Mouse (Mus musculus) kidney, adult 2 months (tissue): Measurements from ENCODE around the gene Cfdp1.

Source experiments
- CTCF ChIP-seq: fragments of 200-500 bp; conservative IDR thresholded peaks from 2 replicates; pipeline ENCODE4 v1.5.1; 2011; ENCODE audit warnings: low read depth, mild to moderate bottlenecking, control low read depth, low read length, moderate library complexity, mixed read lengths; ENCODE audit not compliant: insufficient read depth, insufficient read length
- POLR2A ChIP-seq: fragments of 200-500 bp; IDR thresholded peaks from one replicate; pipeline ENCODE4 v1.6.1; 2011; ENCODE audit warnings: low read depth, low read length, control low read depth

DNA sequence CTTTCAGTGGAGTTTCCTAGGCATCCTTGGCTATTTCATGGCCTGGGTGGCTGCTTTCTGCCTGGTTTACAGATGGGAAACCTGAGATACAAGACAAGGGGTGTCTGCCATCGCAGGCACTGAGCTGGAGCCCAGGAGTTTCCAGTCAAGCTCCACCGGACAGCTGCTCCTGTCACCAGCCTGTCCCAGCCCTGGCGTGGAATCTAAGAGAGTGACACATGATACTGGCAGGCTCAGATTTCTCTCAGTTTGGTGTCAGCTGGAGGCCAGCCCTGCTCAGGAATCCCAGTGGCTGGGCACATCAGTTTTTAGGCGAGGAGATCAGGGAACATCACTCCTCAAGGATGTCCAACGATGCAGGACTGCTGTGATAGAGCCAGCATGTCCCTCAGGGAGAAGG, 48.0 kb upstream of the Cfdp1 start:
- no peak for TF ChIP-seq CTCF
- no peak for TF ChIP-seq POLR2A
